Mouse (Mus musculus) heart, postnatal 25 days (tissue): ENCODE measurements at regions not wholly inside any gene's neighbourhood (a gene's known extent, or its start where the extent isn't known, plus 50 kb on each side); places are given as distances from the start of the nearest gene placed in this dataset.

Experiments used
- DNase-seq: peaks from one replicate; pipeline ENCODE4 v3.0.0; 2022; ENCODE audit warnings: low spot score
- intact Hi-C: fragments of 180-260 bp; cut with DNase I; formaldehyde crosslinking; loops from one replicate; pipeline ENCODE4 v1.15.1; 2025

GRCm38 (mm10) chr8:27677143-27678106 is 230.0 kb downstream of the Poteg start:
- intact Hi-C loops: loop anchor here (5.0 kb wide), 1 partner anchor 1615 kb away; no protein-coding TSS in a partner anchor
- no peak for DNase-seq

DNA sequence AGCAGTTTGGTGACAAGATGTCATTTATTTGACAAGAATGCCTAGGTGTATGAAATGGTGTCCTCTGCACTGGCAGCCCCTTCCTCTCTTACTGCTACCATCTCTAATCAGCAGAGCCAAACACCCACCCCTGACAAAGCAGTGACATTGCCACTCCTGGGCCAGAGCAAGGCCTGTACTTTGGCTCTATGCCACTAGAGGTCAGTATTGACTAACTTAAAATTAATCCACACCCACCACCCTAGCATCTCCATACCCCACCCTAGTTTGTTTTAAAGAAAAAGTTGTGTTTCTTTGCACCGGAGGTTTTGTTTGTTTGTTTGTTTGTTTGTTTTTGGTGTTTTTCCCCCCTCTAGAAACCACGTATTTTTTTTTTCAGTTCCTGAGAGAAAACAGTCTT is 231.7 kb downstream of the Poteg start:
- DNase-seq: no peak
- intact Hi-C loops: loop anchor here (5.0 kb wide), 1 partner anchor 1613 kb away; no protein-coding TSS in a partner anchor

- intact Hi-C loops: no loop called here
These were observed 274.5 kb downstream of the Poteg start for GRCm38 (mm10) chr8:27721988-27722387.

GRCm38 (mm10) chr8:27770296-27770695 is 322.8 kb downstream of the Poteg start:
- intact Hi-C loops: no loop called here
- DNase-seq: no peak

More at GRCm38 (mm10) chr8:27721988-27722387, 274.5 kb downstream of the Poteg start:
- no peak for DNase-seq

- intact Hi-C loops: no loop called here
- DNase-seq: no peak
These were observed 323.3 kb downstream of the Poteg start for GRCm38 (mm10) chr8:27770803-27771202.

- no peak for DNase-seq
- intact Hi-C loops: no loop called here
These were observed 323.8 kb downstream of the Poteg start for GRCm38 (mm10) chr8:27771250-27771649.

- DNase-seq: no peak
- intact Hi-C loops: no loop called here
These were observed 331.5 kb downstream of the Poteg start for GRCm38 (mm10) chr8:27778982-27779381.
